Mouse (Mus musculus) liver, postnatal 0 days (tissue): Measurements from ENCODE around the gene Kdr.

Experiments used
- CTCF ChIP-seq: sonication (generic); IDR thresholded peaks from 2 replicates; pipeline ENCODE4 v1.5.1; 2016; ENCODE audit warnings: antibody characterized with exemption, low read depth
- EP300 ChIP-seq: IDR thresholded peaks from 2 replicates; pipeline ENCODE4 v1.6.1; 2016; ENCODE audit warnings: antibody characterized with exemption, low read depth, mild to moderate bottlenecking

GRCm38 (mm10) chr5:76016086-76016485 is 37.8 kb upstream of the Kdr start:
- TF ChIP-seq CTCF (no peak), EP300 (no peak)
